Mouse (Mus musculus) embryonic facial prominence, embryonic 10.5 days (tissue): ENCODE results near the gene Olfr435. TPM values are rescaled to one million over a fixed set of nuclear protein-coding genes. Genes with fewer than 3 reads are reported as not detected.

Source experiments
- DNase-seq: peaks from one replicate; pipeline ENCODE4 v3.0.0-alpha.2; 2017; ENCODE audit warnings: low spot score
- H3K27ac ChIP-seq: fragments of 300-500 bp; sonication (generic); replicated peaks from 2 replicates; pipeline ENCODE4 v1.5.1; 2016; ENCODE audit warnings: mild to moderate bottlenecking
- H3K27me3 ChIP-seq: fragments of 300-500 bp; sonication (generic); replicated peaks from 2 replicates; pipeline ENCODE4 v1.6.1; 2016; ENCODE audit warnings: low read depth, mild to moderate bottlenecking; ENCODE audit not compliant: poor library complexity, severe bottlenecking
- H3K36me3 ChIP-seq: fragments of 300-500 bp; sonication (generic); replicated peaks from 2 replicates; pipeline ENCODE4 v1.6.1; 2016; ENCODE audit warnings: mild to moderate bottlenecking, moderate library complexity
- H3K4me1 ChIP-seq: fragments of 300-500 bp; sonication (generic); 2 replicates; pipeline ENCODE4 v1.6.1; 2016
- H3K4me3 ChIP-seq: fragments of 300-500 bp; sonication (generic); 2 replicates; pipeline ENCODE4 v1.5.1; 2016; ENCODE audit warnings: mild to moderate bottlenecking, moderate library complexity
- H3K9me3 ChIP-seq: fragments of 300-500 bp; sonication (generic); 2 replicates; pipeline ENCODE4 v1.6.1; 2016; ENCODE audit warnings: mild to moderate bottlenecking
- WGBS: fragments of 180-500 bp; shearing (Covaris S2); methylation state at CpG from one replicate; pipeline ENCODE4 v1.1.7; 2016; 5-methylcytosine and 5-hydroxymethylcytosine counted together
- polyA plus RNA-seq: library from polyadenylated mRNA; unstranded; fragments of >200 nt; fragmentation: Nextera tagmentation; extraction: Ambion mirVana; gene quantifications from 2 replicates; pipeline ENCODE4 v1.2.1, GENCODE M21; 2016

The Olfr435 gene
- polyA plus RNA-seq, 1 experiment from 2014 or later = not detected

GRCm38 (mm10) chr6:43242061-43242460 is 45.1 kb downstream of the Olfr435 start:
- 24% methylated on average over 4 of the region's 4 CpGs for WGBS
- DNase-seq = peak; percentile 28
- Histone ChIP-seq H3K36me3 (no peaks in the 10 kb centered on the region), H3K27me3 (no peaks in the 10 kb centered on the region), H3K27ac (no peak overlapping the region), H3K4me3 (no peak overlapping the region), H3K9me3 (no peaks in the 10 kb centered on the region), H3K4me1 (no peaks in the 10 kb centered on the region)

GRCm38 (mm10) chr6:43247396-43247795 is 50.5 kb downstream of the Olfr435 start:
- WGBS = 61% methylated on average over 3 of the region's 3 CpGs
- no peaks in the 10 kb centered on the region for H3K36me3 ChIP-seq
- H3K9me3 ChIP-seq = no peaks in the 10 kb centered on the region
- no peak overlapping the region for H3K4me3 ChIP-seq
- H3K4me1 ChIP-seq = no peaks in the 10 kb centered on the region
- no peak overlapping the region for H3K27ac ChIP-seq
- no peaks in the 10 kb centered on the region for H3K27me3 ChIP-seq
- DNase-seq = no peak

- no peak for DNase-seq
- Histone ChIP-seq H3K9me3 (no peaks in the 10 kb centered on the region), H3K36me3 (no peaks in the 10 kb centered on the region), H3K4me3 (no peak overlapping the region), H3K4me1 (no peaks in the 10 kb centered on the region), H3K27ac (no peak overlapping the region), H3K27me3 (no peaks in the 10 kb centered on the region)
- 92% methylated on average over 1 of the region's 1 CpGs for WGBS
These were observed 56.0 kb downstream of the Olfr435 start for GRCm38 (mm10) chr6:43252994-43253393.

Other genes with a start within 250 kb of the Olfr435 start
- not detected in 2 replicates for gene Olfr444, start 248.1 kb upstream of the Olfr435 start, polyA plus RNA-seq
- not detected in 2 replicates for gene Olfr441, start 90.8 kb upstream of the Olfr435 start, polyA plus RNA-seq
- gene Olfr237-ps1, start 50.6 kb upstream of the Olfr435 start, polyA plus RNA-seq = not detected in 2 replicates
- not detected in 2 replicates for gene Olfr437, start 33.9 kb upstream of the Olfr435 start, polyA plus RNA-seq
- not detected in 2 replicates for gene Olfr13, start 25.0 kb upstream of the Olfr435 start, polyA plus RNA-seq
- not detected in 2 replicates for gene Olfr434, start 15.9 kb downstream of the Olfr435 start, polyA plus RNA-seq
- not detected in 2 replicates for gene Olfr47, start 34.4 kb downstream of the Olfr435 start, polyA plus RNA-seq
- gene Arhgef5, start 68.4 kb downstream of the Olfr435 start, polyA plus RNA-seq = 7.4 and 7.8 TPM in 2 replicates
- not detected in 2 replicates for gene Nobox, start 112.4 kb downstream of the Olfr435 start, polyA plus RNA-seq